Mouse (Mus musculus) forebrain, embryonic 13.5 days (tissue): ENCODE measurements at regions not wholly inside any gene's neighbourhood (a gene's known extent, or its start where the extent isn't known, plus 50 kb on each side); places are given as distances from the start of the nearest gene placed in this dataset.
A peak's percentile ranks its signal among the peaks of the same experiment; 100 is the strongest.

Source experiments
- ATAC-seq: fragments of 200-750 bp; cut with Nextera tagmentation; 2 replicates; pipeline ENCODE4 v1.8.0; 2017
- H3K27ac ChIP-seq: fragments of 300-500 bp; sonication (generic); 2 replicates; pipeline ENCODE4 v1.5.1; 2015; ENCODE audit warnings: inconsistent platforms, mild to moderate bottlenecking, moderate library complexity
- H3K27me3 ChIP-seq: fragments of 300-500 bp; sonication (generic); 2 replicates; pipeline ENCODE4 v1.6.1; 2015; ENCODE audit warnings: mild to moderate bottlenecking, inconsistent platforms
- H3K36me3 ChIP-seq: fragments of 300-500 bp; sonication (generic); 2 replicates; pipeline ENCODE4 v1.6.1; 2015; ENCODE audit warnings: mild to moderate bottlenecking, inconsistent platforms; ENCODE audit not compliant: poor library complexity, severe bottlenecking
- H3K4me1 ChIP-seq: fragments of 300-500 bp; sonication (generic); 2 replicates; pipeline ENCODE4 v1.6.1; 2015; ENCODE audit warnings: inconsistent platforms
- H3K4me2 ChIP-seq: fragments of 300-500 bp; sonication (generic); 2 replicates; pipeline ENCODE4 v1.6.1; 2015; ENCODE audit warnings: inconsistent platforms, mild to moderate bottlenecking, moderate library complexity
- H3K4me3 ChIP-seq: fragments of 300-500 bp; sonication (generic); 2 replicates; pipeline ENCODE4 v1.5.1; 2015; ENCODE audit warnings: mild to moderate bottlenecking, inconsistent platforms
- H3K9ac ChIP-seq: fragments of 300-500 bp; sonication (generic); 2 replicates; pipeline ENCODE4 v1.6.1; 2015; ENCODE audit warnings: mild to moderate bottlenecking, inconsistent platforms
- H3K9me3 ChIP-seq: fragments of 300-500 bp; sonication (generic); replicated peaks from 2 replicates; pipeline ENCODE4 v1.6.1; 2016; ENCODE audit warnings: inconsistent platforms
- WGBS: fragments of 180-500 bp; shearing (Covaris S2); methylation state at CpG from one replicate; pipeline ENCODE4 v1.1.7; 2015; 5-methylcytosine and 5-hydroxymethylcytosine counted together

DNA sequence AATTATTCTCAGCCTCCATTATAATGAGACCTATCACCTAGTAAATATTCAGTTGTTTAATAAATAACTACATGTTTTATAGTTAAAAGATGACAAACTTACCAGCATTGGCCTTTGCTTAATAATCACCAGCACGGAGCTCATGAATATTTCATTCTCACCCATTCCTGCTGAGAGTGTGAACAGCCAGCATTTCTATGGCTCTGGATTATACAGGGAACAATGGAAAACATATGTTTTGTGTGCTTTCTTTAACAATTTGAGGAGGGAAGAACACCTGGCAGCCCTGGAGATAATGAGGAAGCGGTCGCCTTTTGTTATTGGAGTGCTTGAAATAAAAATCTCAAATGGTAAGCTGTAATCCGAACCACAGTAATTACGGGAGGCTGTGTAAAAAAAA lies 528.4 kb downstream of the Cbln4 start:
- WGBS, result 29% methylated on average over 5 of the region's 5 CpGs
- H3K4me1 ChIP-seq, result peaks cover 12% of the 10 kb centered on the region

DNA sequence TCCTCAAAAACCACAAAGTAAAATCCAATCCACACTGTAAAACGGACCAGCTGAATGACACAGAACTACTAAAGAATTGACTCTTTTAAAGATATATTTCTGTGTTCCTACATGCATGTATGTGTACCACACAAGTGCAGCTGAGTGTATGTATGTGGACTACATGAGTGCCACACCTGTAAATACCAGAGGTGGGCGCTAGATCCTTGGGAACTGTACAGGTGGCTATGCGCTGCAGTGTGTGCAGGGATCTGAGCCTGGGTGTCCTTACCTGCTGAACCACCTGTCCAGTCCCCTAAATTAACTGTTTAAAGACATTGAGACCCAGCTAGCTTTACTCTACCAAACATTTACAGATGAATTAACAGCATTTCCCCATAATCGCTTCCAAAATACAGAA lies 546.6 kb downstream of the Cbln4 start:
- 84% methylated on average over 4 of the region's 4 CpGs for WGBS
- no peaks in the 10 kb centered on the region for H3K36me3 ChIP-seq
- no peaks in the 10 kb centered on the region for H3K9me3 ChIP-seq
- no peaks in the 10 kb centered on the region for H3K27me3 ChIP-seq
- H3K27ac ChIP-seq, result no peak overlapping the region
- no peak overlapping the region for H3K4me3 ChIP-seq
- H3K9ac ChIP-seq, result no peak overlapping the region
- no peak overlapping the region for H3K4me2 ChIP-seq
- ATAC-seq, result no peak
- H3K4me1 ChIP-seq, result no peaks in the 10 kb centered on the region

More for the DNA sequence above, 528.4 kb downstream of the Cbln4 start:
- Histone ChIP-seq H3K4me2 (no peak overlapping the region), H3K9me3 (no peaks in the 10 kb centered on the region), H3K27me3 (no peaks in the 10 kb centered on the region), H3K4me3 (no peak overlapping the region), H3K9ac (no peak overlapping the region), H3K36me3 (no peaks in the 10 kb centered on the region), H3K27ac (no peak overlapping the region)
- ATAC-seq, result peak; percentile 45; the same call in 1 of the 2 replicates

DNA sequence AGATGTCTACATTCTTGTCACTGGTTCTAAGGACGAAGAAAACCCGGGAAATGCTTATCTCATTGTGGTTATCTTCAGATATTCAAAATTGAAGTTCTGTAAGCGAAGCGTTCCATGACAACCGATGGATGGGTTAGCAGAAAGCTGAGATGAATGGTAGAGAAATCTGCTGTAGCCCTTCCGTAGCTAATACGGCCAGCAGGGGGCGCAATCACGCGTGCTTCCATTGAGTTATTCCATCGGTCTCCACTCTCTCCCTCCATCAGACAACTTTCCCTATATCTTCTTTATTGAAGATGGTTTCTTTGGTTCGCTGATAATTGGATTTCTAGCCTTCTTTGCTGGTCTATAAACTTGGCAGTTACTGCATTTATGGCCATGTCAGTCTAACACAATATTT lies 549.5 kb downstream of the Cbln4 start:
- 35% methylated on average over 12 of the region's 12 CpGs for WGBS
- H3K4me2 ChIP-seq, result no peak overlapping the region
- H3K27ac ChIP-seq, result no peak overlapping the region
- no peak overlapping the region for H3K9ac ChIP-seq
- no peaks in the 10 kb centered on the region for H3K4me1 ChIP-seq
- no peaks in the 10 kb centered on the region for H3K36me3 ChIP-seq
- no peaks in the 10 kb centered on the region for H3K9me3 ChIP-seq
- no peaks in the 10 kb centered on the region for H3K27me3 ChIP-seq
- H3K4me3 ChIP-seq, result no peak overlapping the region
- ATAC-seq, result no peak

DNA sequence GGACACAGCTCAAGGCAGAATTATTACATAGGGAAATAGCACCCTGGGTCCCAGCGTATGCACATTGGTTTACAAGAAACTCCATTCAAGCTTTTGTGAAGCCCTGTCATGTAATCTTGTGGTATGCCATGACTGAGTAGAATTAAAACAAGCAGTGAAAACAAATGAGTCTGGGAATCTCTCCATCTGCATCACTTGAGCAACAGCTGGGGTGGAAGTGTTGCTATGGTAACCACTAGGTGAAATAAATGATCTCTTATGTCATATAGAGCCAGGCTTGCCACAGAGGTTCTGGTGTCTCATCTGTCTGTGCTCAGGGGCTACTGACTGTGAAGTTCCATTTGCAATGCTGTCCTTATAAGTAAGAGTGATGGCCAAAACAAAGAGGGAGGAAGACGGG lies 556.0 kb downstream of the Cbln4 start:
- ATAC-seq, result peak; percentile 50; the same call in 1 of the 2 replicates
- Histone ChIP-seq H3K4me3 (no peak overlapping the region), H3K9me3 (no peaks in the 10 kb centered on the region), H3K4me2 (no peak overlapping the region), H3K27me3 (no peaks in the 10 kb centered on the region), H3K4me1 (peaks cover 9% of the 10 kb centered on the region), H3K36me3 (no peaks in the 10 kb centered on the region), H3K9ac (no peak overlapping the region), H3K27ac (no peak overlapping the region)
- WGBS, result 63% methylated on average over 2 of the region's 2 CpGs

DNA sequence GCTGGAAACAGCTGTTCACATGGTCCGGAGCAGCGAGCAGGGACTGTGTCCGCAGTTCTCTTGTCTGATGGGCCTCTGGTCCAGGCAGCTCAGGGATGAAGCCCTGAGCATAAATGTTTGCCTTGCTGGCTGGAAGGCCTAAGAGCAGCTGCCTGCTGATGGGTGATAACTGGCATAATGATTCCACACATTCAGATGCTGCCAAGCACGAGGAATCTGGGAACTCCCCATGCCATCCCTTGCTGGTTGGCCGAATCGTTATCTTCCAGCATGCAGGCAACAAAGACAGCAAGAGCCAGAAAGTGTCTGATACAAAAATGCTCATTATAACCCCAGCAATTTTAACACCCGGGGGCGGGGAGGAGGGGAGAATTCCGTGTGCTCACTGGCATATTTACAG lies 590.0 kb downstream of the Cbln4 start:
- no peaks in the 10 kb centered on the region for H3K9me3 ChIP-seq
- H3K9ac ChIP-seq, result no peak overlapping the region
- H3K27me3 ChIP-seq, result no peaks in the 10 kb centered on the region
- H3K36me3 ChIP-seq, result no peaks in the 10 kb centered on the region
- peak; percentile 66 for ATAC-seq
- no peak overlapping the region for H3K4me2 ChIP-seq
- WGBS, result 46% methylated on average over 9 of the region's 9 CpGs
- H3K27ac ChIP-seq, result no peak overlapping the region; the same call in 1 of the 2 replicates
- peaks cover 4% of the 10 kb centered on the region; the same call in 1 of the 2 replicates for H3K4me1 ChIP-seq
- H3K4me3 ChIP-seq, result no peak overlapping the region

DNA sequence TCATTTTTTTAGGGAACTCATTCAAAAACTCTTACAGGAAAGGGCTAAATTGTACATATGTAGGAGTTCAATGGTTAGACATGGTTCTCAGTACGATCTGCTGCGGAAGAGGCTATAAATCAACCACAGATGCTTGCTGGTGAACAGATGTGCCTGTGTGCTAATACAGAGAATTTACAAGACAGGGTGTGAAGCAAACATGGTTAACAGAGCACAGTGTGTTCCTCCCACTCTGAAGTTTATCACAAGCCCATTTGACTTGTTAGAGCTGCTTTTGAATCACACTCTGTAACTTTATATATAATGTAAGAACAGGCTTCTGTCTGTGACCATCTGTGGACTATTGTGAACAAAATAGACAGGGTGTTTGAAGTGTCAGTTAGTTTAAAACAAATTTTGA lies 637.2 kb downstream of the Cbln4 start:
- WGBS, result 74% methylated on average over 2 of the region's 2 CpGs
- Histone ChIP-seq H3K4me1 (no peaks in the 10 kb centered on the region), H3K27me3 (no peaks in the 10 kb centered on the region), H3K9ac (no peak overlapping the region), H3K9me3 (no peaks in the 10 kb centered on the region), H3K27ac (no peak overlapping the region), H3K36me3 (no peaks in the 10 kb centered on the region), H3K4me2 (no peak overlapping the region), H3K4me3 (no peak overlapping the region)
- 0 out of 2 replicates have a peak, but pooled peaks have one; percentile 30 for ATAC-seq

DNA sequence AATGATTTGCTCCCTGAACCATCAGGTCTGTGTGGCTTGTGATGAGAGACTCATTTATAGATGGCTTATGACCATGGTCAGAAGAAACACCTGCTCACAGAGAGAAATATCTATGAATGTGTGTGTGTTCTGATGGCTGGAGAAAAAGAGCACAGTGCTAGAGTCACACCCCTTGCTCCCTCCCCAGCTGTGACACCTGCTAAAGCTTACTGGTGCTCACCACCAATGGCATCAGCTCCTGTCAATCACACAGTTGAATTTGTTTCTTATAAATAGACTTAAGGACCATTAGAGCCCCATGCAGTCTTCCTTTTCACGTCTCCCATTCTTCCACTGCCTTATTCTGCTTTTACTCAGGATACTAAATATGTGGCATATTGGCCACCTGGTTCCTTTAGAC lies 654.3 kb downstream of the Cbln4 start:
- no peak overlapping the region for H3K27ac ChIP-seq
- H3K4me2 ChIP-seq, result no peak overlapping the region
- H3K9me3 ChIP-seq, result no peaks in the 10 kb centered on the region; the same call in 1 of the 2 replicates
- no peak overlapping the region for H3K9ac ChIP-seq
- no peaks in the 10 kb centered on the region for H3K36me3 ChIP-seq
- H3K27me3 ChIP-seq, result no peaks in the 10 kb centered on the region
- no peak overlapping the region for H3K4me3 ChIP-seq
- H3K4me1 ChIP-seq, result no peaks in the 10 kb centered on the region
- WGBS, result 41% methylated on average over 1 of the region's 1 CpGs
- ATAC-seq, result no peak

DNA sequence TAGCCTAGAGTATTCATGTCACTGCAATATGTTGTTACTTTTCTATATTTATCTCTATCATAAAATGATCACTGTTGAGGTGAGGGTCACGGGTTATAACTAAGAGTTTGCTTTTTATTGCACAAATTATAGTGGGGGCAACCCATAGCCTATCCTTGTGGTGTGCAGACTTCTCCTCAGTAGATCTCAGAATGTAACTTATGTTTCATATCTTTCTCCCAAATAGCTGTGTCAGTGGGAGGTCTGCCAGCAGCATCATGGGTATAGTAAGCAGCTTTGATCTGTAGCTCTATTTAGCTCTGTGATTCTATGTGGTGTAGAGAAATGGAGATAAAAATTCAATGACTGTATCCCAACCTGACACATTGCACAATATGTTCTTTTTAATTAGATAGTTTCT lies 641.9 kb downstream of the Dok5 start:
- Histone ChIP-seq H3K36me3 (no peaks in the 10 kb centered on the region), H3K4me3 (no peak overlapping the region), H3K27me3 (no peaks in the 10 kb centered on the region), H3K9ac (no peak overlapping the region), H3K9me3 (no peaks in the 10 kb centered on the region), H3K4me1 (no peaks in the 10 kb centered on the region), H3K27ac (no peak overlapping the region), H3K4me2 (no peak overlapping the region)
- WGBS, result 74% methylated on average over 1 of the region's 1 CpGs
- ATAC-seq, result no peak

DNA sequence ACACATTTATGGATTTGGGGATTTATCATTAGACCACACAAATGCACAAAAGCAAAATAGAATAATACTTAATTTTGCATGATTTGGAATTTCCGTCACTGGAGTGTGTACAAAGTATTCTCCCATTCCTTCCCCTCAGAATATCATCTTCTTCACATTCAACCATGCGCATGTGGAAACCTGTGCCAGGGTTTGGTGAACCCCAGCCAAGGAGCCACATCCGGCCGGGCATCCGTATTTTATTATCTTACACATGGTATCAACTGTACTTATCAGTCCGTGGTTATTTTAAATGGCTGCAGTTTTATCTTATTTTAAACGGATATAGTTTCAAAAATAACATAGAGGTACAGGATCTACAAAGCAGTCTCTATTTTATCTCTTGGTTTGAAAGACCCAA lies 641.4 kb downstream of the Dok5 start:
- WGBS, result 90% methylated on average over 7 of the region's 7 CpGs
- H3K27ac ChIP-seq, result no peak overlapping the region
- no peak overlapping the region for H3K4me2 ChIP-seq
- H3K4me1 ChIP-seq, result no peaks in the 10 kb centered on the region
- no peaks in the 10 kb centered on the region for H3K36me3 ChIP-seq
- ATAC-seq, result no peak
- H3K9me3 ChIP-seq, result no peaks in the 10 kb centered on the region
- H3K27me3 ChIP-seq, result no peaks in the 10 kb centered on the region
- H3K4me3 ChIP-seq, result no peak overlapping the region
- no peak overlapping the region for H3K9ac ChIP-seq

DNA sequence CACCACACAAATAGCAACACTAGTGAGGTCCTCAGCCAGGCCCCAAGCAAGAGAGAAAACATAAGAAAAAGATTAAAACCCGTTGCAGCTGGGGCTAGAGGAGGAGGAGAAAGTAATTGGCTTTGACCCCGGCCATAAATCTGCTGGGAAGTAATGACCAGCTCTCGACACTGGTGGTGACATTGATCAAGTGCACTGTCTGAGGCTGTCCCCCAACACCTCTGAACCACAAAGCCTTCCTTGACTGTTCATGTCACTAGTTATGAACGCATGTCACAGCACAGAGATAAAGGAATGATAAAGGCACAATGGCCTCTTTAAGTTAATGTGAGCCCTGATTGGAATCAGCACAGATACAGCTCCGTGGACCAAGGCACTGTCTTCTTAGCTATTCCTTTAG lies 640.1 kb downstream of the Dok5 start:
- Histone ChIP-seq H3K36me3 (no peaks in the 10 kb centered on the region), H3K27me3 (no peaks in the 10 kb centered on the region), H3K4me2 (no peak overlapping the region), H3K9me3 (no peaks in the 10 kb centered on the region), H3K4me1 (no peaks in the 10 kb centered on the region), H3K9ac (no peak overlapping the region), H3K4me3 (no peak overlapping the region), H3K27ac (no peak overlapping the region)
- ATAC-seq, result no peak
- WGBS, result 59% methylated on average over 5 of the region's 5 CpGs

DNA sequence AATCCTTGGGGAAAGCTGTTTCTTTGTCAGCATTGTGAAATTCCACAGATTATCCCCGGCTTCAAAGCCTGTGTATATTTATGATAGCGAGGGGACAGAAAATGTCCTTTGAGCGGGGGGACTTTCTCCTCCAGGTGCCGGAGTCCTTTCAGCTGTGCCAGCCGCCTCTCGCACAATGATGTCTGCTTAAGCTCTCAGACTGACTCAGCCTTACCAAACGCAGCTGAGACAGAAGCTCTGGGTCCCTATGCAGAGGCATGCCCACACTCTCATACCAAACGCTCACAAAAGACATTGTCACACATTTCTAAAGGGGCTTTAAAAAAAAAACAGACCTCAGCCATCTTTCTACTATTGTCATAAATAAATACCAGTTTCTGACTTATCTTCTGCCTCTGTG lies 633.9 kb downstream of the Dok5 start:
- H3K4me2 ChIP-seq, result no peak overlapping the region

DNA sequence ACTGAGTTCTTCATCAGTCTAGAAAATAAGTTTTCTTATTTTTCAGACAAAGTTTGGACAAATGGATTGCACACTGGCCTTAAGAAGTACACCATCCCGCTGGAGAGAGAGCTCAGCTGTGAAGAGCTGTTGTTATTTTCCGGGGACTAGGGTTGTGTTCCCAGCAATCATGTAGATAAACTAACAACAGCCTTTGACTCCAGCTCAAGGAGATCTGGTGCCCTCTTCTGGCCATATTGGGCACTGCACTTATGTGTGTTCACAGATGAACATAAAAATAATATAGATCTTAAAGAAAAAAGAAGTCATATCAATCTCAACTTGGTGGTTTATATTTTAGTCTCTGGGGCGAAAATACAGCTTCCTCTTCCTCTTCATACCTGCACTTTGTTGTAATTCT lies 633.0 kb downstream of the Dok5 start:
- no peaks in the 10 kb centered on the region for H3K36me3 ChIP-seq
- no peaks in the 10 kb centered on the region for H3K27me3 ChIP-seq
- no peak overlapping the region for H3K27ac ChIP-seq
- WGBS, result 93% methylated on average over 3 of the region's 3 CpGs
- H3K4me3 ChIP-seq, result no peak overlapping the region
- ATAC-seq, result no peak
- no peaks in the 10 kb centered on the region for H3K9me3 ChIP-seq
- no peaks in the 10 kb centered on the region for H3K4me1 ChIP-seq
- H3K9ac ChIP-seq, result no peak overlapping the region
- H3K4me2 ChIP-seq, result no peak overlapping the region

More for the DNA sequence above, 633.9 kb downstream of the Dok5 start:
- no peaks in the 10 kb centered on the region for H3K36me3 ChIP-seq
- no peaks in the 10 kb centered on the region for H3K4me1 ChIP-seq
- H3K4me3 ChIP-seq, result no peak overlapping the region
- 62% methylated on average over 8 of the region's 8 CpGs for WGBS
- ATAC-seq, result no peak
- no peaks in the 10 kb centered on the region for H3K27me3 ChIP-seq
- H3K27ac ChIP-seq, result no peak overlapping the region
- no peaks in the 10 kb centered on the region for H3K9me3 ChIP-seq
- H3K9ac ChIP-seq, result no peak overlapping the region

DNA sequence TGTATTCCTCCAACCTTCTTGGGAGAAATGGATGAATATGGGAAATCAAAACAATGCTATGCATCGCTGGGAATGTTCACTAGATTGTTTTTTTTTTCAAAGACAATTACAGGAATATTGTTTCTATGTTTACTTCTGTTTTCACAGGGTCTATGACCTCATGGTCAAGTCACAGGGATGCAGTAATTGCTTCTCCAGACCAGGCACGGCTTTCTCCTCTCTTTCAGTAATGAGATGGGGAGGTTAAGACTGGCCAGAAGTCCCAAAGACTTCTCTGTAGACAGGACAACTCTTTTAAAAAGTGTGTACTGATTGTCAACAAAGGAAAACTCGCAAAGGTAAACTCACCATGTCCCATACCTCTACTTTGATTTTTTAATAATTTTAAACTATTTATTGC lies 631.8 kb downstream of the Dok5 start:
- no peak overlapping the region for H3K9ac ChIP-seq
- H3K27me3 ChIP-seq, result no peaks in the 10 kb centered on the region
- no peak overlapping the region for H3K27ac ChIP-seq
- no peak for ATAC-seq
- no peaks in the 10 kb centered on the region for H3K4me1 ChIP-seq
- H3K36me3 ChIP-seq, result no peaks in the 10 kb centered on the region
- WGBS, result 84% methylated on average over 3 of the region's 3 CpGs
- no peak overlapping the region for H3K4me3 ChIP-seq
- no peak overlapping the region for H3K4me2 ChIP-seq
- no peaks in the 10 kb centered on the region for H3K9me3 ChIP-seq
